Mouse (Mus musculus) neural tube, embryonic 11.5 days (tissue): ENCODE measurements around the gene Dpf3. TPM values are rescaled to one million over a fixed set of nuclear protein-coding genes. Genes with fewer than 3 reads are reported as not detected.

Experiments
- ATAC-seq: fragments of 200-750 bp; cut with Nextera tagmentation; 2 replicates; pipeline ENCODE4 v1.8.0; 2017; ENCODE audit warnings: moderate number of reproducible peaks, mild to moderate bottlenecking, moderate TSS enrichment, moderate library complexity; ENCODE audit not compliant: insufficient read depth, low FRiP score, low TSS enrichment
- DNase-seq: peaks from one replicate; pipeline ENCODE4 v3.0.0-alpha.2; 2015; ENCODE audit warnings: low spot score
- H3K27ac ChIP-seq: fragments of 300-500 bp; sonication (generic); 2 replicates; pipeline ENCODE4 v1.5.1; 2014; ENCODE audit warnings: low read depth, mild to moderate bottlenecking, low read length
- H3K27me3 ChIP-seq: fragments of 300-500 bp; sonication (generic); 2 replicates; pipeline ENCODE4 v1.6.1; 2014; ENCODE audit warnings: mild to moderate bottlenecking, low read length, mixed read lengths; ENCODE audit not compliant: control insufficient read depth, insufficient read depth
- H3K36me3 ChIP-seq: fragments of 300-500 bp; sonication (generic); 2 replicates; pipeline ENCODE4 v1.6.1; 2014; ENCODE audit warnings: mild to moderate bottlenecking, low read length, moderate library complexity, mixed read lengths; ENCODE audit not compliant: control insufficient read depth, insufficient read depth
- H3K4me1 ChIP-seq: fragments of 300-500 bp; sonication (generic); 2 replicates; pipeline ENCODE4 v1.6.1; 2014; ENCODE audit warnings: low read length, mixed read lengths; ENCODE audit not compliant: control insufficient read depth, insufficient read depth
- H3K4me2 ChIP-seq: fragments of 300-500 bp; sonication (generic); 2 replicates; pipeline ENCODE4 v1.6.1; 2014; ENCODE audit warnings: low read depth, mild to moderate bottlenecking, moderate library complexity
- H3K4me3 ChIP-seq: fragments of 300-500 bp; sonication (generic); 2 replicates; pipeline ENCODE4 v1.5.1; 2014; ENCODE audit warnings: low read depth, low read length
- H3K9ac ChIP-seq: fragments of 300-500 bp; sonication (generic); 2 replicates; pipeline ENCODE4 v1.6.1; 2014; ENCODE audit warnings: mild to moderate bottlenecking, low read length
- H3K9me3 ChIP-seq: fragments of 300-500 bp; sonication (generic); 2 replicates; pipeline ENCODE4 v1.6.1; 2016; ENCODE audit warnings: low read length; ENCODE audit not compliant: control insufficient read depth
- WGBS: fragments of 180-500 bp; shearing (Covaris S2); extraction: QIAGEN DNeasy Blood & Tissue Kit; methylation state at CpG from one replicate; pipeline ENCODE4 v1.1.7; 2014; 5-methylcytosine and 5-hydroxymethylcytosine counted together
- polyA plus RNA-seq: library from polyadenylated mRNA; unstranded; fragments of >200 nt; fragmentation: Nextera tagmentation; extraction: Ambion mirVana; gene quantifications from 2 replicates; pipeline ENCODE4 v1.2.1, GENCODE M21; 2014

Gene Dpf3
- polyA plus RNA-seq, 1 experiment from 2014 or later: 10.8 TPM

- no peak overlapping the region for H3K27ac ChIP-seq
- H3K4me3 ChIP-seq: no peak overlapping the region
- DNase-seq: no peak
- no peak for ATAC-seq
- no peaks in the 10 kb centered on the region for H3K9me3 ChIP-seq
- no peak overlapping the region for H3K4me2 ChIP-seq
- H3K27me3 ChIP-seq: no peaks in the 10 kb centered on the region
- no peaks in the 10 kb centered on the region for H3K36me3 ChIP-seq
- no peaks in the 10 kb centered on the region for H3K4me1 ChIP-seq
- 86% methylated on average over 16 of the region's 16 CpGs for WGBS
- H3K9ac ChIP-seq: no peak overlapping the region
These were observed 95.5 kb downstream of the Dpf3 start for GRCm38 (mm10) chr12:83392011-83392410.

DNA sequence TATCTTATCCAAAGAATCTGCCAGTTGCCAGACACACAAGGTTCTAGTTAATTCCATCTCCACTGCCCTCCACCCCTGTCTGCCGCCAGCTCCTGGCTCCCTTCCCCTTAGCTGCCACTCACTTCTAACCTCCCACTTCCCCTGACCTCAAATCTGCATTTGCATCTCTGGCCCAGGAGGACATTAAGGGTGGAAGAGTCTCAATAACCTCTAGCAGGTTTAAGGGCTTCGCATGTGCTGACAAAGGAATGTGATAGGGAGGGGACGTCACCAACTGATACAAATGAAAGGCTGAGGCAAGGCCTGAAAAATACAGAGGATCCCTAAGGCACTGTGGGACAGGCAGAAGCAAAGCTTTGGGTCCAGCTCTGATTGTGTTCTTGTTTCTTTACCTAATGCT is 100.0 kb downstream of the Dpf3 start:
- no peak overlapping the region for H3K9ac ChIP-seq
- no peak overlapping the region for H3K4me3 ChIP-seq
- H3K4me1 ChIP-seq: no peaks in the 10 kb centered on the region
- H3K27me3 ChIP-seq: no peaks in the 10 kb centered on the region
- ATAC-seq (no peak), DNase-seq (no peak)
- H3K27ac ChIP-seq: no peak overlapping the region
- H3K9me3 ChIP-seq: no peaks in the 10 kb centered on the region
- 32% methylated on average over 3 of the region's 3 CpGs for WGBS
- H3K4me2 ChIP-seq: no peak overlapping the region
- H3K36me3 ChIP-seq: no peaks in the 10 kb centered on the region

- no peak for DNase-seq
- no peak overlapping the region for H3K27ac ChIP-seq
- H3K36me3 ChIP-seq: no peaks in the 10 kb centered on the region
- no peaks in the 10 kb centered on the region for H3K9me3 ChIP-seq
- ATAC-seq: no peak
- 92% methylated on average over 6 of the region's 7 CpGs for WGBS
- H3K4me3 ChIP-seq: no peak overlapping the region
- H3K27me3 ChIP-seq: no peaks in the 10 kb centered on the region
- no peak overlapping the region for H3K9ac ChIP-seq
- no peak overlapping the region for H3K4me2 ChIP-seq
- no peaks in the 10 kb centered on the region for H3K4me1 ChIP-seq
These were observed 106.4 kb downstream of the Dpf3 start for GRCm38 (mm10) chr12:83381072-83381471.

DNA sequence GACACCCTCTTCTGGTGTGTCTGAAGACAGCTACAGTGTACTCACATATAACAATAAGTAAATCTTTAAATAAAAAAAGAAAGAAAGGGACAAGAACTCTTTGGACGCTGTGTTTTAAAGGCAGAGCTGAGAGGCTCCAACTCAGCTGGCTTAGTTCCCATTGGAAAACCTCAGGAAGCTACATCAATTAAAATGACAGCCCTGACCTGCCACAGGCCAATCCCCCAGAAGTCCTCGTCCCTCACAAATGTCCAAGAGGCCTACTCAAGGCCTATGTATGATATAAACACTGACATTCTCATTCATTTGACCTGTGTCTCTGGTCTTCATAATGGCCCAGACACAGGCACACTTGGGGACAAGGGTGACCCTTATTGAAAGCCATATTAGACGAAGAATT is 107.5 kb downstream of the Dpf3 start:
- WGBS: 51% methylated on average over 3 of the region's 3 CpGs

GRCm38 (mm10) chr12:83375015-83375831 is 112.3 kb downstream of the Dpf3 start:
- Histone ChIP-seq H3K4me2 (no peak overlapping the region), H3K4me3 (no peak overlapping the region), H3K4me1 (peaks cover 5% of the 10 kb centered on the region; the same call in 1 of the 2 replicates), H3K9ac (no peak overlapping the region), H3K9me3 (no peaks in the 10 kb centered on the region), H3K36me3 (no peaks in the 10 kb centered on the region), H3K27ac (no peak overlapping the region), H3K27me3 (no peaks in the 10 kb centered on the region)
- WGBS: 87% methylated on average over 12 of the region's 12 CpGs
- DNase-seq (no peak), ATAC-seq (no peak)

More for the DNA sequence above, 107.5 kb downstream of the Dpf3 start:
- no peak overlapping the region for H3K27ac ChIP-seq
- no peak overlapping the region for H3K9ac ChIP-seq
- no peaks in the 10 kb centered on the region for H3K4me1 ChIP-seq
- DNase-seq (no peak), ATAC-seq (no peak)
- no peak overlapping the region for H3K4me3 ChIP-seq
- no peak overlapping the region for H3K4me2 ChIP-seq
- no peaks in the 10 kb centered on the region for H3K36me3 ChIP-seq
- no peaks in the 10 kb centered on the region for H3K9me3 ChIP-seq
- no peaks in the 10 kb centered on the region for H3K27me3 ChIP-seq

GRCm38 (mm10) chr12:83373081-83373480 is 114.4 kb downstream of the Dpf3 start:
- H3K4me2 ChIP-seq: no peak overlapping the region
- ATAC-seq (no peak), DNase-seq (no peak)
- H3K9me3 ChIP-seq: no peaks in the 10 kb centered on the region
- no peaks in the 10 kb centered on the region for H3K36me3 ChIP-seq
- peaks cover 5% of the 10 kb centered on the region; the same call in 1 of the 2 replicates for H3K4me1 ChIP-seq
- no peak overlapping the region for H3K9ac ChIP-seq
- no peak overlapping the region for H3K27ac ChIP-seq
- no peak overlapping the region for H3K4me3 ChIP-seq
- no peaks in the 10 kb centered on the region for H3K27me3 ChIP-seq
- 53% methylated on average over 7 of the region's 7 CpGs for WGBS

DNA sequence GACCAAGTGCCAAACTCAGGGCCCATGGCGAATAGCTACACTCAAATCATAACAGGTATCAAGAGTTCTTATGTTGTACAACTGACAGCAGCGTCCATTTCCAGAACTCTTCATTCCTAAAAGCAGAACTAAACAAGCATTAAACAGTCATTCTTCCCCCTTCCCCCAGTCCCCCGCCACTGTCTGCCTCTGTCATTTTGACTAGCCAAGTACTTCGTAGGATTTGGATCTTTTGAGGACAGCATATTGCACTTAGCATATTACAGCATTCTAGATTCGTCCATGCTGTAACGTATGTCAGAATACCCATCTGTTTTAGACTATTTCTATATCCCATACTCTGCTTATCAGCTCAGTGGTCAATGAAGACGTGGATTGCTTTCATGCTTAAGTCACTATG is 115.2 kb downstream of the Dpf3 start:
- Histone ChIP-seq H3K4me3 (no peak overlapping the region), H3K4me2 (no peak overlapping the region)

DNA sequence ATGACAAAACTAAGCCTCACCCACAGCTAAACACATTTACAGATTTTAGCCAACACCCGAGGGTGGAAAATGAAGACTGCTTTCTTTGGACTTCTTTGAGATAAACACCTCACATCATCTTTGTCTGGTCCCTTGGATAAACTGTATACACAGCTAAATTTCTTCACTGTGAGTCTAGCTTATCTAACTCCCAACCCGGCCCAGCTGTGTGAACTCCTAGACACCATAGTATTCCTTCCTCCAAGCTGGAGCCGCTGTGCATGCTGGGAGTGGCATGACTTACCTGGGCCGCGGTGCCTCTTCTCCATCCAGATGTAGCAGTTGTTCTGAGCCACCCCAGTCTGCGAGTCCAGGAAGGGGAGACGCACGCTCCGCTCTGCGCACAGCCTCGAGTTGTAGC is 117.3 kb downstream of the Dpf3 start:
- Histone ChIP-seq H3K27me3 (no peaks in the 10 kb centered on the region), H3K9ac (no peak overlapping the region), H3K4me1 (peaks cover 5% of the 10 kb centered on the region; the same call in 1 of the 2 replicates), H3K27ac (no peak overlapping the region), H3K36me3 (no peaks in the 10 kb centered on the region), H3K4me3 (no peak overlapping the region), H3K4me2 (no peak overlapping the region), H3K9me3 (no peaks in the 10 kb centered on the region)
- DNase-seq (no peak), ATAC-seq (no peak)
- WGBS: 92% methylated on average over 11 of the region's 11 CpGs

More for the DNA sequence above, 115.2 kb downstream of the Dpf3 start:
- peaks cover 5% of the 10 kb centered on the region; the same call in 1 of the 2 replicates for H3K4me1 ChIP-seq
- no peak for DNase-seq
- no peak for ATAC-seq
- H3K36me3 ChIP-seq: no peaks in the 10 kb centered on the region
- no peak overlapping the region for H3K27ac ChIP-seq
- H3K9ac ChIP-seq: no peak overlapping the region
- 93% methylated on average over 7 of the region's 7 CpGs for WGBS
- H3K9me3 ChIP-seq: no peaks in the 10 kb centered on the region
- no peaks in the 10 kb centered on the region for H3K27me3 ChIP-seq

GRCm38 (mm10) chr12:83369416-83369815 is 118.1 kb downstream of the Dpf3 start:
- Histone ChIP-seq H3K9me3 (no peaks in the 10 kb centered on the region), H3K36me3 (no peaks in the 10 kb centered on the region), H3K27me3 (no peaks in the 10 kb centered on the region), H3K4me3 (no peak overlapping the region), H3K9ac (no peak overlapping the region), H3K4me1 (peaks cover 5% of the 10 kb centered on the region; the same call in 1 of the 2 replicates), H3K27ac (no peak overlapping the region), H3K4me2 (no peak overlapping the region)
- 93% methylated on average over 5 of the region's 5 CpGs for WGBS
- ATAC-seq (no peak), DNase-seq (no peak)
